Mouse (Mus musculus) erythroblast, embryonic 14.5 days (primary cell): ENCODE measurements around the gene Slc35b2.

Experiments
- GATA1 ChIP-seq: IDR thresholded peaks from 2 replicates; pipeline ENCODE4 v1.6.1; 2012; ENCODE audit warnings: low read length, inconsistent platforms, mixed read lengths
- TAL1 ChIP-seq: IDR thresholded peaks from 3 replicates; pipeline ENCODE4 v1.6.1; 2012; ENCODE audit warnings: low read length, inconsistent platforms, mixed read lengths

GRCm38 (mm10) chr17:45563216-45563615 is 458 bp upstream of the Slc35b2 start:
- TF ChIP-seq TAL1 (no peak), GATA1 (no peak)
